Mouse (Mus musculus): Measurements from ENCODE around the gene Sh3d21.
"Not testable (repeated sequence)": the region's sequence is repeated elsewhere in the genome, so short reads cannot be mapped to it uniquely, and the experiment has no call there.

The Sh3d21 gene

GRCm38 (mm10) chr4:126166084-126166483 is 2.8 kb upstream of the Sh3d21 start:
- DNase-seq = no peak

- not testable (repeated sequence) for DNase-seq
Observed at GRCm38 (mm10) chr4:126165092-126165491, 1.8 kb upstream of the Sh3d21 start.

- DNase-seq = no peak
Observed at GRCm38 (mm10) chr4:126163685-126164084, 394 bp upstream of the Sh3d21 start.

- DNase-seq = peak; percentile 83
Observed at GRCm38 (mm10) chr4:126162544-126163066, 686 bp downstream of the Sh3d21 start.

- DNase-seq = no peak
Observed at GRCm38 (mm10) chr4:126161986-126162385, 1.3 kb downstream of the Sh3d21 start.

GRCm38 (mm10) chr4:126161456-126161855 is 1.8 kb downstream of the Sh3d21 start:
- DNase-seq = no peak

GRCm38 (mm10) chr4:126160981-126161380 is 2.3 kb downstream of the Sh3d21 start:
- no peak for DNase-seq

- no peak for DNase-seq
Observed at GRCm38 (mm10) chr4:126159455-126159854, 3.8 kb downstream of the Sh3d21 start.

- DNase-seq = no peak
Observed at GRCm38 (mm10) chr4:126157562-126157961, 5.7 kb downstream of the Sh3d21 start.

GRCm38 (mm10) chr4:126156617-126157016 is 6.7 kb downstream of the Sh3d21 start:
- no peak for DNase-seq

GRCm38 (mm10) chr4:126155869-126156268 is 7.4 kb downstream of the Sh3d21 start:
- no peak for DNase-seq

- DNase-seq = no peak
Observed at GRCm38 (mm10) chr4:126155183-126155582, 8.1 kb downstream of the Sh3d21 start.

- DNase-seq = no peak
Observed at GRCm38 (mm10) chr4:126152864-126153263, 10.4 kb downstream of the Sh3d21 start.

- no peak for DNase-seq
Observed at GRCm38 (mm10) chr4:126151701-126152440, 11.4 kb downstream of the Sh3d21 start.

GRCm38 (mm10) chr4:126150949-126151320 is 12.4 kb downstream of the Sh3d21 start:
- DNase-seq = no peak

- DNase-seq = no peak
Observed at GRCm38 (mm10) chr4:126150297-126150948, 12.9 kb downstream of the Sh3d21 start.

GRCm38 (mm10) chr4:126149798-126150197 is 13.5 kb downstream of the Sh3d21 start:
- no peak for DNase-seq

GRCm38 (mm10) chr4:126149041-126149676 is 14.1 kb downstream of the Sh3d21 start:
- no peak for DNase-seq

- no peak for DNase-seq
Observed at GRCm38 (mm10) chr4:126148161-126148961, 14.9 kb downstream of the Sh3d21 start.

GRCm38 (mm10) chr4:126147533-126148160 is 15.6 kb downstream of the Sh3d21 start, which contains the start of gene Eva1b:
TSS of gene Eva1b (plus strand) at chr4:126147744.
- no peak for DNase-seq

- DNase-seq = no peak
Observed at GRCm38 (mm10) chr4:126146974-126147532, 16.2 kb downstream of the Sh3d21 start.

- no peak for DNase-seq
Observed at GRCm38 (mm10) chr4:126145396-126145795, 17.9 kb downstream of the Sh3d21 start.

All from cerebellum, adult 9-11 months (tissue).